Mouse (Mus musculus) CD4-positive, CD25-positive, alpha-beta regulatory T cell, adult 4 months (primary cell): ENCODE data around the gene Trp53bp2. TPM values are rescaled to one million over a fixed set of nuclear protein-coding genes. Genes with fewer than 3 reads are reported as not detected.

Experiments used
- ATAC-seq: one replicate; pipeline ENCODE4 v1.8.0; 2017
- polyA plus RNA-seq, 2 experiments: library from polyadenylated mRNA; unstranded; fragments of 100-300 nt; shearing (Covaris generic); gene quantifications; one replicate each; pipeline ENCODE4 v1.2.1; 2017

The Trp53bp2 gene
- polyA plus RNA-seq, 2 experiments from 2014 or later, result 8.5 to 8.9 TPM

GRCm38 (mm10) chr1:182409401-182410173, 615 bp downstream of the Trp53bp2 start:
- peak; percentile 6 for ATAC-seq

- ATAC-seq, result no peak
These were observed 3.8 kb downstream of the Trp53bp2 start for GRCm38 (mm10) chr1:182412586-182413270.

- ATAC-seq, result no peak
These were observed 10.5 kb downstream of the Trp53bp2 start for GRCm38 (mm10) chr1:182419481-182419880.

GRCm38 (mm10) chr1:182424274-182424673, 15.3 kb downstream of the Trp53bp2 start:
- no peak for ATAC-seq

GRCm38 (mm10) chr1:182425176-182425575, 16.2 kb downstream of the Trp53bp2 start:
- ATAC-seq, result no peak

- ATAC-seq, result no peak
These were observed 17.5 kb downstream of the Trp53bp2 start for GRCm38 (mm10) chr1:182426444-182426843.

GRCm38 (mm10) chr1:182427426-182427825, 18.5 kb downstream of the Trp53bp2 start:
- ATAC-seq, result no peak

GRCm38 (mm10) chr1:182429826-182430225, 20.9 kb downstream of the Trp53bp2 start:
- no peak for ATAC-seq

- no peak for ATAC-seq
These were observed 21.7 kb downstream of the Trp53bp2 start for GRCm38 (mm10) chr1:182430676-182431075.

- ATAC-seq, result no peak
These were observed 23.1 kb downstream of the Trp53bp2 start for GRCm38 (mm10) chr1:182432059-182432458.

- no peak for ATAC-seq
These were observed 27.8 kb downstream of the Trp53bp2 start for GRCm38 (mm10) chr1:182436746-182437145.

- ATAC-seq, result no peak
These were observed 30.7 kb downstream of the Trp53bp2 start for GRCm38 (mm10) chr1:182439546-182440222.

- ATAC-seq, result no peak
These were observed 33.0 kb downstream of the Trp53bp2 start for GRCm38 (mm10) chr1:182441791-182442473.

- no peak for ATAC-seq
These were observed 35.1 kb downstream of the Trp53bp2 start for GRCm38 (mm10) chr1:182444116-182444515.

GRCm38 (mm10) chr1:182448276-182449035, 39.5 kb downstream of the Trp53bp2 start:
- no peak for ATAC-seq

GRCm38 (mm10) chr1:182452473-182452872, 43.5 kb downstream of the Trp53bp2 start:
- no peak for ATAC-seq

- ATAC-seq, result no peak
These were observed 46.1 kb downstream of the Trp53bp2 start for GRCm38 (mm10) chr1:182455080-182455479.

GRCm38 (mm10) chr1:182458556-182458955, 49.6 kb downstream of the Trp53bp2 start:
- no peak for ATAC-seq

- no peak for ATAC-seq
These were observed 50.5 kb downstream of the Trp53bp2 start for GRCm38 (mm10) chr1:182459436-182459835.

- ATAC-seq, result no peak
These were observed 51.6 kb downstream of the Trp53bp2 start for GRCm38 (mm10) chr1:182460291-182461244.

- no peak for ATAC-seq
These were observed 52.3 kb downstream of the Trp53bp2 start for GRCm38 (mm10) chr1:182461261-182461660.
